Mouse (Mus musculus): Measurements from ENCODE around the gene Slc9a3. TPM values are rescaled to one million over a fixed set of nuclear protein-coding genes. Genes with fewer than 3 reads are reported as not detected.

The Slc9a3 gene
- total RNA-seq, 4 experiments from 2014 or later = 1.4 to 2.4 (median 1.8) TPM

DNA sequence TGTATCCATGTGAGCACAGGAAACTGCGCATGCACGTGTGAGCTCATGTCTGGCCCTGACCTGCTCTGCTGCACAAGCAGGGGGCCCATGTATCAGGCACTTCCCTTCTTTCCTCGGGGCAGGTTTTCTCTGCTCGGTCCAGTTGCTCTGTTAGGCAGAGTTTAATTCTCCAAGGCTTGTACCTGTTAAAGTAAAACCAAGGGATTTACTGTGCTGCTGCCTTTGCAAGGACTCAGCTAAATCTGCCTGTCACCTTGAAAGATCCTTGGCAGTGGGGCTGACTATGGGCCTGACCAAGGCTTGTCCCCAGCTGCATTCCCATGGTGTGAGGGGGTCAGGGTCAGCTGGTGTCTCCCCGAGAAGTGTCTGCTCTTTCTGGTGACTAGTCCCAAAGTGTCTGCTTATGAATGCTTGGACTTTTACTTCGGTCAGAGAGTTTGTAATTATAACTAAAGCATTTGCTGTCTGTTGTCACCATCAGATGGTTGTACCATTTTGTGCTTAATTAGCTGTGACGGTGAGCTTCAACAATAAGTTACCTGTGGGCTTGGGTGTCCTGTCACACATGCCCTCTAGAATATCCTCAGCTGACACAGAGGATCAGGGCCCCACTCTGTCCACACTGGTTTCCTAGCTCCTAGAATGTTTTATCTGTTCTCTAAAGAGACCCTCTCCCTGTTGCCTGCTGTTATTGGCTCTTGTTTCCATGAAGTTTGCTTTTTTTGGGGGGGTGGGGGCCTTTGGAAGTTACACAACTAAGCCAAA, 23.0 kb downstream of the Slc9a3 start:
- DNase-seq (ENCODE audit: low spot score in 2 of 2) = no peak

DNA sequence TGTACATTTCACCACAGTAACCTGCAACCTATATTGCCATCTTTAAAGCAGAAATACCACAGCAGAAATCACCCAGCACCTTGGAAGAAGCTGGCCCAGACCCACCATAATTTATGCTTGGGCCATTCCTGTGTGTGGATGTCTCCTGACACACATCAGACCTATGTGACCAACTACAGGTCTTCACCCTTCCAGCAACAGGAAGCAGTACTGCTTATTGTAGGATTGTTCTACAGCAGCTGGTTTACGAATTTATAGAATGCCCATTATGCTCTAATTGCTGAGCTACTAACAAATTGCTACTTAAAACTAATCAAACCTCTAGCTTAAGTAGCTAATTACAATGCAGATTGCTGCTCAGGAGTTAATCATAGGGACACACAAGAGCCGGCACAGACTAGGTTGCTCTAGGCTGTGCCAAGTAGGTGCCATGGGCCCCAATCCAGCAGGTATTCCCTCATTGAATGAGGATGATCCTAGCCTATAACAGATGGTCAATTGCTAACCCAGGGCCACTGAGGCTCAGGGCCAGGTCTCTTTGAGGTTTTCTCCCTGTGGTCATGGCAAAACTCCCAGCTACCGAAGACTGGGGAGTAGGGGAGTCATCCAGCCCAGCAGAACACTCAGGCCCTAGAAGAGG, 24.8 kb downstream of the Slc9a3 start:
- DNase-seq (ENCODE audit: low spot score in 2 of 2) = no peak

DNA sequence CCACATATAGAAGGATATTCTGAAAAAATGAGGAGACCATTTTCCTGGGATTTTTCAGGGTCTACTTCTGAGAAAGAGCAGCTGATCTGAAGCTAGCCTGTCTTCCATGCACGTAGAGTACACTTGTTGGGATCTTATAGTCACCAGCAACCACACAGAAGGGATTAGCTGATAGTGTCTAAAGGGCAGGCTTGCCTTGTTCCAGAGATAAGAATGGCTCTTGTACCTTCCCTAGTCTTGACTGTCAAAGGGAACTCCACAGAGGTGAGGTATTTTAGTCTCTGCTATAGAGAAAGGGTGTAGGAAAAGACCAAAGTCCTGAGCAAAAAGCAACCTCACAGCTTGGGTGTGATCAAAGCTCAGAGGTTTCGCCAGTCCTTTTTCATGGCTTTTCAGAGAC, 26.1 kb downstream of the Slc9a3 start:
- DNase-seq (ENCODE audit: low spot score in 2 of 2) = no peak

DNA sequence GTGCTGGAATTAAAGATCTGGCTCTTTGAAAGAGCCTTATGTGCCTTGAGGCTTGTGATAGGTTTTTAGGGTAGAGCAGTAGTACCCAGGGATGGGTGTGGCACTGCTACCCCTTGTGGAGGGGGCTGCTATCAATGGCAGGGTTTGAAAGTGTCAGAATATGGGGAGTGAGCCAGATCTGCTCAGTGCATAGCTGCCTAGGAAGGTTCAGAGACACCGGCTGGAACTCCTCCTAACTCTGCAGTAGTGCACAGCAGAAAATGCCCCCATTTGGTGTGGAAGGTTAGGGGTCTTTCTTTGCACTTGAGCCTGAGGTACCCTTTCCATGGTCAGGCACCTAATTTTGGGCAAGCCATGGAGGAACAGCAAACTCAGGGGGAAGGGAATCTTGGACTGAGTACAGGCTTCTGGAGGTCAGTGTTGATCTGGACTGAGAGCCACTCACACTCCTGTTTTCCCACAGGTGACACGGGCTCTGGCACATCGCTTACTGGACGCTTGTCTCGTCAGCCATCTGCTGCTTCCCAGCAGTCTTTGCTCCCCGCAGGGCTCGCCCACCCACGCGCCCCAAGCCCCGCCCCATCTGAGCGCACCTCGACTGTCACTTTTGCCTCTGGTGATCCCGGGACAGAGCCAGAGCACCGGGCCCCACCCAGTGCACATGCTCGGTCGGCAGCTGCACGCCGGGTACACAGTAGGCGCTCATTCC, 45.2 kb downstream of the Slc9a3 start:
- peak in 1 of 2 experiments; percentile 37 for DNase-seq (ENCODE audit: low spot score in 2 of 2)

DNA sequence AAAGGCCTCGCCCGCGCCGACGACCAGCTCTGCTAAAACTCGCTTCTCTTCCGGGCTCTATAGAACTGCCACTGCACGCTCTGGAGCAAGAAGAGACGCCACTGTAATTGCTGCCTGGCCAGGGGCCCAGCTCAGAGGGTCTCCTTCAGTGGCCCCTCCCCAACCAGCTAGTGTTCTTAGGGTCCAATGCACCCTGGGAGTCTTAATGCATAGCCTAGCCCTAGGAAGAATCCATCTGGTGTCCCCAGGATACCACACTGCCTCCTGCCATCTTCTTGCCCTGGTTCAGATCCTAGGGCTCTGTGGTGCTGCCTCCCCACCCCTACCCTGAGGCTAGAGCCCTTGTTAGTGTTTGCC, 45.8 kb downstream of the Slc9a3 start:
- no peak for DNase-seq (ENCODE audit: low spot score in 2 of 2)

- DNase-seq (ENCODE audit: low spot score in 2 of 2) = no peak
These were observed 46.2 kb downstream of the Slc9a3 start for GRCm38 (mm10) chr13:74167492-74167891.

GRCm38 (mm10) chr13:74169446-74170164, 48.3 kb downstream of the Slc9a3 start:
- no peak for DNase-seq (ENCODE audit: low spot score in 2 of 2)

DNA sequence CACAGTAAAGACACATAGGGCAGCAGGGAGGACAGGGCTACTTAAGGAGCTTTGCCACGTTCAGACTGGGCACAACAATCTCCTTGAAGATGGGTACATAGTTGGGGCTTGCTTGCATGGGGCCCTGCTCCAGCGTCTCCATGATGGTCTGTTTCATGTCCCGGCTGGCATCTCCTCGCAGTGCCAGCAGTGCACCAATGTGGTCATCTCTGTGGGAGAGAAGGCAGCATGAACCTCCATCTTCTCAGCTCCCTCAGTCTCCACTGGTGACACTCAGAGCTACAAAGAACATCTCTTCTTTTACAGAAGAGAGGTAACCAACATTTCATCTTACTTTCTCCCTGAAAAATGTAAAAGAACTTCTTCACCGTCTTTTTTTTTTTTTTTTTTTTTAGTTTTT, 50.8 kb downstream of the Slc9a3 start:
- no peak for DNase-seq (ENCODE audit: low spot score in 2 of 2)

DNA sequence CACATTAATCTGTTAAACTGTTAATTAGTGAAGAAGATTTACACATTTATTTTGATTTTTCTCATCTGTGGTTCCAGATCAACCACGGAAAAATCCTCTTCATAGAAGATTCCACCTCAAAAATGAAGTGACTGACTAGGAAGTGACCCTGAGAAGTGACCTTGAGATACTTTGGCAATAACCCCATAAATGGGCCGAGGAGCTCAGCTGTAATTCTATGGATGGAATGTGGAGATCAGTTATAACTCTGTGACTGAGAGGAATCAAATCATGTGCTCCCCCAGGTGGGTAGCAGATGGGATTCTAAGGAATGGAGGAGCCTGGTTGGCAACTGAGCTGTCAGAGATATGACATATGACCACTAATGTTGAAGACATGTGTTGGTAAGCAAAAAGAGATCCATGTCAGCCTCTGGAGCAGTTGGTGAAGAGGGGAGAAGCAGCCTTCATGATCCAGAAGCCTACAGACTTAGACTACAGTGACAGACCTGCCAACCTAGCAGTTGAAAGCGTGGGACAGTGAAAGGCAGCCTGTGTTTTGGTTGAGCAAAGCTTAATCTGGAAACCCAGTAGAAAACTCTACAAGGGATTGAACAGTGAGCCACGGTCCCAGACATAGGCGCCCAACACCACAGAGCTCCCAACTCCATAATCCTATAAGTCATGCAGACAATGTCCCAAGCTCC, 61.9 kb downstream of the Slc9a3 start:
- no peak for DNase-seq (ENCODE audit: low spot score in 2 of 2)

DNA sequence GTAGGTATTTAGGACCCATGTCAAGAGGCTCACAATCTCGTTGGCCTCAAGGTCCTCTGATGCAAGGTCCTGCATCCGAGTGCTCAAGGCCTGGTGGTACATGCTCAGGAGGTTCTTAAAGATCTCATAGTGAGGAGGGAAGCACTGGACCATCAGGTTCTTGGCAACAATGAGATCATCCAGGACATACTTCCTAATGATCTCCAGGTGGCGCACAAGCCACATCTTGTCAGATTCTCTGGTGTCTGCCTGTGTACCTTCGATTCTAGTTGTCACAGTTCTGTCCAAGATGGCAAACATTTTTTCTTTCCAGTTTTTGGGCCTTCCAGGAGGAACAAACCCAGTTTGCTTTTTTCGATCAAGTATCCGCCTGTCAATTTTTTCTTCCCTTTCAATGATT, 71.4 kb downstream of the Slc9a3 start:
- no peak for DNase-seq (ENCODE audit: low spot score in 2 of 2)

- DNase-seq (ENCODE audit: low spot score in 2 of 2) = no peak
These were observed 75.2 kb downstream of the Slc9a3 start for GRCm38 (mm10) chr13:74196451-74196850.

DNA sequence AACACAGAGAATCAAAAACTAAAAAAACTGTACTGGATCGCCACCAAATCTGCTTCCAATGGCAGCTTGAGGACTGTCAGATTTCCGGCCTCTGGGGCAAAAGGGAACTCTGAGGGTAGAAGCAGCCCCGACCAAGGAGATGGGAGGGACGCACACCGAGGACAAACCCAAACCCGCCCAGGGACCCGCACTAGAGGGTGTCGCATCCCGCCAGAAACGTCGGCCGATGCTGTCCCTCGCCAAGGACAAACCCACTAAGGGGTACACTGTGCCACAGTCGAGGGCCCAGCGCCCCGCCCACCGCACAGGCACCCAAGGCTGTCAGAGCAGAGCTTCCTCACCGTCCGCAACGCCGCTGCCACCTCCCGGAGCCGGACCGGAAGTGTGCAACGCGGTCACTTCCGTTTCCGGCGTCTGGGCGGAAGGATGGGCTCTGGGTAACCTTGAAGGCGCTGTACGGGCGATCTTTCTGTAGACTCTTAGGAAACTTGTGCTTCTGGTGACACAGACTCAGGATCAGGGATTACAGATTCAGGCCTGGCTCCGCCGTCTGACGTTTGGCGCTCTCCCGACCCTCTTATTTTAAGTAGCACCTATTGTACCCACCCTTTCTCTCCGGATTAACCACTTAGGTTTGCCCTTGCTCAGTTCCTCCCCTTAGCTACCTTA, 87.2 kb downstream of the Slc9a3 start, which contains the start of gene Exoc3:
Exoc3 (minus strand) TSS at position 416 of the 669 bp plus-strand sequence.
- DNase-seq (ENCODE audit: low spot score in 2 of 2) = peak; percentile 81 to 90

DNA sequence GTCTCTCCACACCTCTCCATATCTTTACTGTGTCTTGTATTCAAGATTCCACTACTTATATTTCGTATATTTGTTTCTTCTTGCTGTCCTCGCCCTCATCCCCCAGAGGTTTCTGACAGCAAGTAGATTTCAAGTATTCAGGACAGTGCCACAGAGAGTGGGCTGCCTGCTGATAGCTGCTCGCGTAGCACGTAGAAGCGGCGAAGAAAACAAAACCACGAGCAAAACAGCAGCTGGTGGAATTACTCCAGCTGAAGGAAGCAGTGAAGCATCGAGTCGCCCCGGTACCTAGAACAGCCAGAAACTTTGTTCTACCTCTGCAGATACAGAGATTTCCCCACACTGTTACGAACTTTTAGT, 87.7 kb downstream of the Slc9a3 start:
- peak in 1 of 2 experiments; percentile 11 for DNase-seq (ENCODE audit: low spot score in 2 of 2)

GRCm38 (mm10) chr13:74218441-74218840, 97.2 kb downstream of the Slc9a3 start:
- DNase-seq (ENCODE audit: low spot score in 2 of 2) = no peak

Other genes starting within 250 kb of the Slc9a3 start
- gene Trip13, start 183.7 kb upstream of the Slc9a3 start, total RNA-seq (2022) = 1 to 10 TPM in 1 of 4 experiments, under 1 TPM in 3; 0.34 to 2.2 (median 0.65) TPM
- 100 to 1,000 TPM; 107 to 121 (median 112) TPM for gene Brd9, start 183.6 kb upstream of the Slc9a3 start, total RNA-seq (2022)
- not detected for gene Zdhhc11, start 157.6 kb upstream of the Slc9a3 start, total RNA-seq (2022)
- 100 to 1,000 TPM; 243 to 278 (median 268) TPM for gene Tppp, start 112.0 kb upstream of the Slc9a3 start, total RNA-seq (2022)
- gene Cep72, start 59.2 kb upstream of the Slc9a3 start, total RNA-seq (2022) = 1 to 10 TPM; 1.0 to 2.4 (median 1.1) TPM
- gene Exoc3, start 87.3 kb downstream of the Slc9a3 start, total RNA-seq (2022) = 10 to 100 TPM; 65.6 to 78.6 (median 73.8) TPM
- 1 to 10 TPM in 1 of 4 experiments, under 1 TPM in 3; 0.67 to 1.4 (median 0.81) TPM for gene Ahrr, start 170.9 kb downstream of the Slc9a3 start, total RNA-seq (2022)
- gene Pdcd6, start 196.1 kb downstream of the Slc9a3 start, total RNA-seq (2022) = 10 to 100 TPM; 64.8 to 75.6 (median 72.1) TPM
- gene Sdha, start 228.8 kb downstream of the Slc9a3 start, total RNA-seq (2022) = 100 to 1,000 TPM; 336 to 349 (median 340) TPM
- gene Ccdc127, start 228.9 kb downstream of the Slc9a3 start, total RNA-seq (2022) = 100 to 1,000 TPM in 1 of 4 experiments, 10 to 100 TPM in 3; 73.7 to 101 (median 82.6) TPM
- under 1 TPM in 2 of 4 experiments, not detected in 2; 0.41 to 0.43 TPM for gene Lrrc14b, start 242.5 kb downstream of the Slc9a3 start, total RNA-seq (2022)

Data from layer of hippocampus, adult 8-10 months (tissue).